Mouse (Mus musculus) right cerebral cortex, postnatal 36 days (tissue): Measurements from ENCODE around the gene Tmem25.
A peak's percentile ranks its signal among the peaks of the same experiment; 100 is the strongest.
"Not testable (repeated sequence)": the region's sequence is repeated elsewhere in the genome, so short reads cannot be mapped to it uniquely, and the experiment has no call there.

Experiments
- DNase-seq, 2 experiments: peaks; one replicate each; pipeline ENCODE4 v3.0.0; 2022; ENCODE audit warnings: low spot score in 2 of 2, mixed read lengths in 1 of 2

Gene Tmem25

DNA sequence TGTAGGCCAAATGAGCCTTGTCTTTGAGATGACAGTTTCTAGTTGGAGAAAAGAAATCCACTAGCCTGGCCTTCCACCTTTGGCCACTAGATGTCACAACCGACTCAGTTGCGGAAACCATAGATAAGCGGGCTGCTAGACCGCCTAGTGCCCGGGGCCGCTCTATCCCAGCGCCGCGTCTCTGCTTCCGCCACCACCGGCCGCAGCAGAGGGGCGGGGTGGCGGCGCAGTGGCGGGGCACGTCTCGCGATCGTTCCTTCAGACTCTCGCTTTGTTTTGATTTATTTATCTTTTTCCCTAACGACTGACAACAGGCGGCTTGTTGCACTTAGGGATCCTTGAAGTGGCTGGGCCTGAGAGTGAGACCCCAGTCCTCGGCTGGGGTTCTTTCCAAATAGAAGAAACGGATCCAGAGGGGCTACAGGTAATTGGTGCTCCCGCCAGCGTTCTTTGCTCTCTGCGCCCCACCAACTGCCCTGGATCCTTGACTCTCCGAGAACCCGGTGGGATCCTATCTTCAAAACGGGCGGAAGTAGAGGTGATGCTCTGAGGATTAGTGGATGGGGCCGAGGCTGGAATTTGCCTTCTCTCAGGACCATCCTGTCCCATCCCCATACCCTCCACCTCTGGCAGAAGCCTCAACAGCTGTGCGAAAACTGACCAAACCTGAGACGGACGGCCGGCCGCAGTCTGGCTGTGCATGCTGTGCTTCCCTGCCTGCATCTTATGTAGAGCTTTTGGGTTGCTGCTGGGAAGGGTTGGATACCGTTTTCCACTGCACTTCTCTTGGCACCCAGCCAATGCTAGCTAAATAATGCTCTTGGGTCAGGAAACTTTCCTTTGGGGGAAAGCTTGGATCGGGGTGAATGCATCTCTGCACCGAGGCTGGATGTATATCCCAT lies 26.1 kb downstream of the Tmem25 start:
- peak; percentile 87 to 90 for DNase-seq

DNA sequence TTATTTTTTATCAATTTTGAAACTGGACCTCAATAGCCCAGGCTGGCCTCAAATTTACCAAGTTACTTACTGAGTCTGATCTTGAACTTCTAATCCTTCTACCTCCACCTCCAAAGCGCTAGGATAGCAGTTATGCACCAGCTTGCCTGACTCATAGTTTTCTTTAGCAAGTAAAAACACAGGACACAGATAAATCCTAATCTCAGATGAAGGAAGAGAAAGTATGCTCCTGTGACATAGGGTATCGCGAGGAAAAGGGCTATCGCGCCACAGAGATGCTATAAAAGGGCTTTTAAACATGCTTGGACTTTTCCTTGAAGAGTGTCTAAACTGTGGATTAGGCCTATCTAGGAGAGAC lies 26.7 kb downstream of the Tmem25 start:
- DNase-seq = no peak

- DNase-seq = no peak
Observed at GRCm38 (mm10) chr9:44771376-44771775, 27.7 kb downstream of the Tmem25 start.

DNA sequence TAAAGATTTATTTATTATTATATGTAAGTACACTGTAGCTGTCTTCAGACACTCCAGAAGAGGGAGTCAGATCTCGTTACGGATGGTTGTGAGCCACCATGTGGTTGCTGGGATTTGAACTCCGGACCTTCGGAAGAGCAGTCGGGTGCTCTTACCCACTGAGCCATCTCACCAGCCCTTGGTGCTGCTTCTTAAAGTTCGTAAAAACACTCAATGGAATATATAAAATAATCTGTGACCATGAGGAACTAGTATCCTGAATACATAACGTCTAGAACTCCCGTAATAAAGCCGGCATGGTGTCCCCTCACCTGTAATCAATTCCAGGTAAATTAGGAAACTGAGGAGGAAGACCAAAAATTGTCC lies 31.1 kb downstream of the Tmem25 start:
- not testable (repeated sequence) for DNase-seq

DNA sequence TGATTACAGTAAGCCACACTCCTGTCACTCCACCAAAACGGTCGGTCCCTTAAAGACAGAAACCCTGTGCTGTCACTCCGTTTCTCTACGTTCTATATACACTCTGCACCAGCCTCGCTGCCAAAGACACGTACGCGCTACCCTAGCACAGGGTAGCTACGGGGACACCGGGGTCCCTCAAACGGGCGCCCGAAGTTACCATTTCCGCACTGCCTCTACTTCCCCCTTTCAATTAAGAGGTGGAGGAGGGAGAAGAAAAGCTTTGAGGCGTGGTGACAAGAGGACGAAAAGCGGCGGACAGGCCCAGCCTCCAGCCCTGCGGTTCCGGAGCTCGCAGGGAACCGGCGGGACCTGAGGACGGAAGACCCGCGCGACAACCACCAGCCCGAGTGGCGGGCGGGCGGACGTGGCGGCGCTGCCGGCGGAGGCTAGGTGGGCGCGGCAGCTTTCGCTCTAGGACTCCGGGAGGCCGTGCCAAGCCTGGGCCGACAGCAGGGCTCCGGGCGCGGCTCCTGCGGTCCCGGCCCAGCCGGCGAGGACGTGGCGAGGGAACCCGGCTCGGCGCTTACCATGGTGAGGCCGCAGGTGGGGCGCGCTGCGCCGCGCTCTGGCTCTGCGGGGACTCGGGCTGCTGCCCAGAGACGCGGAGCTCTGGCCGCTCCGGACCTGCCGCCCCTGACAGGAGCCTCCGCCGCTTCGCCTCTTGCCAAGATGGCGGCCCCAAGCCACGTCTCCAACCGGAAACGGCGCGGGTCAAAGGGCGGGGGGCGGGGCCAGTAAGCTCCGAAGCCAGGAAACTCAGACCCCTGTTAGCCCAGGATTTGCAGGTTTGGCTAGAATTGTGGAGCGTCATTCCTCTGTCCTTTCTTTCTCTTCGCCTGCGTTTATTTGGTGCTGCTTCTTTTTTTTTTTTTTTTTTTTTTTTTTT lies 31.7 kb downstream of the Tmem25 start, which contains the start of the genes Arcn1 and Ift46:
Gene Arcn1 (minus strand): TSS at position 745 of the 928 bp plus-strand sequence.
Gene Ift46 (plus strand): TSS at position 808 of the 928 bp plus-strand sequence.
- DNase-seq = peak; percentile 67 to 70

DNA sequence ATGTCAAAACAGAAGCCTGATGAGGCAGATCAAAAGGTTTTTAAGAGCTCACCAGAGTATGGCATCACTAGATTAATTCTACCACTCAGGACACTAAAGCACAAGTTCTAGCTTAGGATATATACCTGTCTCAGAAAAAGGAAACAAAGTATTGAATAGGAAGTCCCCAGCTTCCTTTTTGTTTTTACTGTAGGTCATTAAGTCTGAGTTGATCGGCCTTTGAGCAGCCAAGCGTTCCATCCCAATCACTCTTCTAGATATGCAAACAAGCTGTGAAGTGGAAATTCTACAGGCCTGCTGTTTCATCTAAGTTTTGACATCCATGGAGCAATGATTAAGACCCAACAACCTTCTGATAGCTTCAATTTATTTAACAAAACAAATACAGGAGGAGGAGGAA lies 38.2 kb downstream of the Tmem25 start:
- DNase-seq = no peak

DNA sequence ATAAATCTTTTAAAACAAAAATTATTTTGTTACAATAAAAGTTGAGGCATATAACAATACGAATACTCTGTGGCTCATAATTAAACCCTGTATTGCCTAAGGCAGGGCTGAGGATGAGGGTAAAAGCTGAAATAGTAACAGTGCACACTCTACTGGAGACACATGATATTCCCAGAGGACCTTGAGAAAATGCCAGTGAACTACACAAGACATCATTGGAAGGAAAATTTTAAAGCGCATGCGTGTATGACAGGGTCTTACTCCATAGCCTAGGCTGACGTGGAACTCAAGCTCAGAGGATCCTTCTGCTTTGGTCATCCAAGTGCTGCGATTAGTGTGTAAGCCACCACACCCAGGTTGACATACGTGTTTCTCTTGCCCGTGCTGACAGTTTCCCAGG lies 50.6 kb downstream of the Tmem25 start:
- no peak for DNase-seq

- DNase-seq = no peak
Observed at GRCm38 (mm10) chr9:44747341-44747740, 51.8 kb downstream of the Tmem25 start.

DNA sequence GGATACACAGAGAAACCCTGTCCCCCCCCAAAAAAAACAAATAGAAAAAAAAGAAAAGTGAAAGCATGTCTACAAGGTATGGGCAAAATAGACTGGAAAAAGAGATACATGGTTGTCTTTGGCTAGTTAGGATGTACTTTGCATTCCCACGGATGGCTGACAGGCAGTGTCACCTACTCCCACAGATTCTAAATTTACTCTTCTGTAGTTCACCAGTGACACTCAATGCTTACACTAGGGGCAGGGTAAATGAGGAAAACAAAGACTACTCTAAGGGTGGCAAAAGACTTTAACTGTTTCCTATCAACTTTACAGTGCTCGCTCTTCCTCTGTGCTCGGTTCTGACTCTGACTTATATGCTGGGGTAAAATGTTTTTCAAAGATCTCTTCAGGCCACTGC lies 52.4 kb downstream of the Tmem25 start:
- DNase-seq = no peak

DNA sequence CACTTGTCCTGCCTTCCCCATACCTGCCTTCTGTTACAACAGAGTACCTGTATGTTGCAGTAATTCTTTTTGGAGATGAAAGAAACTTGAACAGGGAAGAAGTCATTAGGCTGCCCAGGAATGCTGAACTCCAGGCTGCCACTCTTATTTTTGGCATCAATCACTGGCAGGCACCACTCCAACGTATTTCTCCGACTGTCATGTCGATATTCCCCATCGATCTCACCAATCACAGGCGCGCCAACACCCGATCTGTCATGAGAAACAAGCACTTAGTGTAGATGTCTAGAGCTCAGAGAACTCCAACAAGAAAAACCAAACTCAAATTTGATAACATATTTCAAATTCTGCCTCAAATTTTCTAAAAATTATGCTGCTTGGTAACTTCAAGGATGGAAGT lies 53.7 kb downstream of the Tmem25 start:
- DNase-seq = no peak
